9 mouse cellular contexts compared by ENCODE assay signal in genomic region chr6:86086851-86087571, GRCm38 (mm10). TPM values are rescaled to one million over a fixed set of nuclear protein-coding genes. Genes with fewer than 3 reads are reported as not detected.
A peak's percentile ranks its signal among the peaks of the same experiment; 100 is the strongest.
DNase-seq lines count a peak whose midpoint lies in the region; ATAC-seq lines count a peak whose summit lies in the region.
"Had no signal": no experiment of that assay in that cellular context is flagged by ENCODE, and none has a peak within 500 bp of the region (broad histone marks: within the 10 kb centered on the region; RNA-seq: fewer than 3 reads in every experiment).

No protein-coding gene starts in this region.

- H3K36me3 ChIP-seq in heart, embryonic 11.5 days (ENCODE audit: control insufficient read depth, insufficient read depth, low read length): no peaks in the 10 kb centered on the region; the same call in 1 of the 2 replicates
- H3K36me3 ChIP-seq: stomach, embryonic 15.5 days had no signal

- no peak overlapping the region for H3K9ac ChIP-seq in heart, embryonic 11.5 days (ENCODE audit: low read depth, low read length)
- H3K9ac ChIP-seq: stomach, embryonic 15.5 days had no signal

- 66% methylated on average over 9 of the region's 9 CpGs for WGBS in heart, embryonic 11.5 days (ENCODE audit: insufficient replicate concordance)

- DNase-seq in heart, adult 18-20 months: peak; percentile 24 to 56
- peak; percentile 16 to 33 for DNase-seq in adrenal gland, postnatal 36 days
- peak; percentile 24 for DNase-seq in heart, postnatal 25 days (ENCODE audit: low spot score)
- peak; percentile 90 to 98 for DNase-seq in left cerebral cortex, postnatal 25 days (ENCODE audit: low spot score in 2 of 2)
- DNase-seq in skeletal muscle tissue, adult 2 months (ENCODE audit: low read depth, low spot score): peak; percentile 39
- DNase-seq in embryo, embryonic 10.5 days (ENCODE audit: low spot score): no peak

- no peaks in the 10 kb centered on the region for H3K4me1 ChIP-seq in heart, embryonic 11.5 days (ENCODE audit: control insufficient read depth, insufficient read depth, low read length)
- H3K4me1 ChIP-seq: stomach, embryonic 15.5 days had no signal

- no peaks in the 10 kb centered on the region for H3K9me3 ChIP-seq in heart, embryonic 11.5 days (replicated peaks; ENCODE audit: control insufficient read depth, low read length)
- H3K9me3 ChIP-seq: stomach, embryonic 15.5 days had no signal

- no peaks in the 10 kb centered on the region; the same call in 1 of the 2 replicates for H3K27me3 ChIP-seq in heart, embryonic 11.5 days (ENCODE audit: control insufficient read depth, insufficient read depth, low read length)
- H3K27me3 ChIP-seq: stomach, embryonic 15.5 days had no signal

- H3K4me3 ChIP-seq in heart, embryonic 11.5 days (ENCODE audit: low read depth, low read length): no peak overlapping the region
- H3K4me3 ChIP-seq: stomach, embryonic 15.5 days had no signal

- ATAC-seq in heart, embryonic 11.5 days (replicated peaks; ENCODE audit: insufficient number of reproducible peaks, low FRiP score, low TSS enrichment): no peak
- ATAC-seq in activated CD4-positive, CD25-positive, alpha-beta regulatory T cell, adult 4 months: no peak

- intact Hi-C loops in heart, postnatal 25 days (cut with DNase I): loop anchor here (5.0 kb wide), 1 partner anchor 65 kb away; no protein-coding TSS in a partner anchor
- intact Hi-C loops in left cerebral cortex, postnatal 25 days (cut with DNase I): loop anchor here (1.0 to 2.0 kb wide), 2 partner anchors 48 to 58 kb away; partner anchors contain the start of gene Add2

- no peak overlapping the region for H3K27ac ChIP-seq in heart, embryonic 11.5 days (ENCODE audit: low read depth, low read length)
- H3K27ac ChIP-seq: stomach, embryonic 15.5 days had no signal

- no peak overlapping the region for H3K4me2 ChIP-seq in heart, embryonic 11.5 days
- H3K4me2 ChIP-seq: stomach, embryonic 15.5 days had no signal

RNA-seq across cellular contexts. Expression of gene Add2, which starts 58.5 kb away (rescaled TPM):
- total RNA-seq in heart, adult 18-20 months (2021): under 1 TPM; 0.18 to 0.30 TPM
- polyA plus RNA-seq in heart, embryonic 11.5 days (2014; fragmentation: Nextera tagmentation; extraction: Ambion mirVana): 11.9 and 16.4 TPM in 2 replicates
- total RNA-seq in adrenal gland, postnatal 36 days (2021): 1 to 10 TPM; 1.3 to 1.9 TPM
- under 1 TPM; 0.29 to 0.31 TPM for total RNA-seq in heart, postnatal 25 days (2021)
- 100 to 1,000 TPM; 232 to 242 TPM for total RNA-seq in left cerebral cortex, postnatal 25 days (2021)
- not detected for polyA plus RNA-seq in activated CD4-positive, CD25-positive, alpha-beta regulatory T cell, adult 4 months (2017; shearing (Covaris generic))

Comparison
In these comparisons a context has a peak if more than half of its experiments do, and no peak if none do; other contexts are left out.
1. RNA of gene Add2, which starts 58.5 kb away (total RNA-seq): 232 to 242 TPM in left cerebral cortex, postnatal 25 days; 1.3 to 1.9 TPM in adrenal gland, postnatal 36 days, 0.29 to 0.31 TPM in heart, postnatal 25 days and 0.18 to 0.30 TPM in heart, adult 18-20 months; every median in the first group is over 10 times any median in the second.